Mouse (Mus musculus) lung, embryonic 14.5 days (tissue): ENCODE data around the gene Msgn1. TPM values are rescaled to one million over a fixed set of nuclear protein-coding genes. Genes with fewer than 3 reads are reported as not detected.
A peak's percentile ranks its signal among the peaks of the same experiment; 100 is the strongest.

Source experiments
- ATAC-seq: fragments of 200-750 bp; cut with Nextera tagmentation; 2 replicates; pipeline ENCODE4 v1.8.0; 2017; ENCODE audit warnings: mild to moderate bottlenecking, moderate TSS enrichment, moderate library complexity; ENCODE audit not compliant: insufficient read depth
- DNase-seq: peaks from one replicate; pipeline ENCODE4 v3.0.0-alpha.2; 2015
- H3K27ac ChIP-seq: fragments of 300-500 bp; sonication (generic); 2 replicates; pipeline ENCODE4 v1.5.1; 2014; ENCODE audit warnings: low read depth, mild to moderate bottlenecking, moderate library complexity
- H3K27me3 ChIP-seq: fragments of 300-500 bp; sonication (generic); 2 replicates; pipeline ENCODE4 v1.6.1; 2014; ENCODE audit warnings: low read length, control low read depth; ENCODE audit not compliant: insufficient read depth
- H3K36me3 ChIP-seq: fragments of 300-500 bp; sonication (generic); 2 replicates; pipeline ENCODE4 v1.6.1; 2014; ENCODE audit warnings: control low read depth; ENCODE audit not compliant: insufficient read depth
- H3K4me1 ChIP-seq: fragments of 300-500 bp; sonication (generic); 2 replicates; pipeline ENCODE4 v1.6.1; 2014; ENCODE audit warnings: antibody characterized with exemption, control low read depth; ENCODE audit not compliant: insufficient read depth
- H3K4me2 ChIP-seq: fragments of 300-500 bp; sonication (generic); 2 replicates; pipeline ENCODE4 v1.6.1; 2014; ENCODE audit warnings: mild to moderate bottlenecking
- H3K4me3 ChIP-seq: fragments of 300-500 bp; sonication (generic); 2 replicates; pipeline ENCODE4 v1.5.1; 2014; ENCODE audit warnings: low read depth, low read length
- H3K9ac ChIP-seq: fragments of 300-500 bp; sonication (generic); 2 replicates; pipeline ENCODE4 v1.6.1; 2014
- H3K9me3 ChIP-seq: fragments of 300-500 bp; sonication (generic); 2 replicates; pipeline ENCODE4 v1.6.1; 2016; ENCODE audit warnings: low read depth, low read length, control low read depth
- CTCF ChIP-seq: IDR thresholded peaks from 2 replicates; pipeline ENCODE4 v1.5.1; 2016; ENCODE audit warnings: antibody characterized with exemption, low read depth
- WGBS: fragments of 180-500 bp; shearing (Covaris S2); extraction: QIAGEN DNeasy Blood & Tissue Kit; methylation state at CpG from one replicate; pipeline ENCODE4 v1.1.7; 2014; 5-methylcytosine and 5-hydroxymethylcytosine counted together
- polyA plus RNA-seq: library from polyadenylated mRNA; unstranded; fragments of >200 nt; fragmentation: Nextera tagmentation; extraction: Ambion mirVana; gene quantifications from 2 replicates; pipeline ENCODE4 v1.2.1, GENCODE M21; 2014

Gene Msgn1
- polyA plus RNA-seq, 1 experiment from 2014 or later: not detected

GRCm38 (mm10) chr12:11200711-11201110, 8.1 kb downstream of the Msgn1 start:
- WGBS: 89% methylated on average over 12 of the region's 12 CpGs
- H3K4me2 ChIP-seq: no peak overlapping the region
- no peak for TF ChIP-seq CTCF
- ATAC-seq: no peak
- H3K4me3 ChIP-seq: no peak overlapping the region
- no peaks in the 10 kb centered on the region for H3K9me3 ChIP-seq
- H3K9ac ChIP-seq: no peak overlapping the region
- no peaks in the 10 kb centered on the region for H3K4me1 ChIP-seq
- no peak for DNase-seq
- H3K27me3 ChIP-seq: no peaks in the 10 kb centered on the region
- no peak overlapping the region for H3K27ac ChIP-seq
- no peaks in the 10 kb centered on the region for H3K36me3 ChIP-seq

GRCm38 (mm10) chr12:11198551-11198950, 10.2 kb downstream of the Msgn1 start:
- Histone ChIP-seq H3K9ac (no peak overlapping the region), H3K9me3 (no peaks in the 10 kb centered on the region), H3K27me3 (no peaks in the 10 kb centered on the region), H3K4me3 (no peak overlapping the region), H3K4me1 (no peaks in the 10 kb centered on the region), H3K4me2 (no peak overlapping the region), H3K27ac (no peak overlapping the region), H3K36me3 (no peaks in the 10 kb centered on the region)
- 39% methylated on average over 2 of the region's 2 CpGs for WGBS
- no peak for TF ChIP-seq CTCF
- DNase-seq: no peak
- ATAC-seq: no peak

- no peak overlapping the region for H3K9ac ChIP-seq
- TF ChIP-seq CTCF: no peak
- ATAC-seq (no peak), DNase-seq (no peak)
- H3K4me2 ChIP-seq: no peak overlapping the region
- H3K36me3 ChIP-seq: no peaks in the 10 kb centered on the region
- no peak overlapping the region for H3K4me3 ChIP-seq
- 39% methylated on average over 4 of the region's 4 CpGs for WGBS
- no peaks in the 10 kb centered on the region for H3K4me1 ChIP-seq
- no peaks in the 10 kb centered on the region for H3K27me3 ChIP-seq
- H3K9me3 ChIP-seq: no peaks in the 10 kb centered on the region
- H3K27ac ChIP-seq: no peak overlapping the region
Measured at GRCm38 (mm10) chr12:11198026-11198425, 10.7 kb downstream of the Msgn1 start.

DNA sequence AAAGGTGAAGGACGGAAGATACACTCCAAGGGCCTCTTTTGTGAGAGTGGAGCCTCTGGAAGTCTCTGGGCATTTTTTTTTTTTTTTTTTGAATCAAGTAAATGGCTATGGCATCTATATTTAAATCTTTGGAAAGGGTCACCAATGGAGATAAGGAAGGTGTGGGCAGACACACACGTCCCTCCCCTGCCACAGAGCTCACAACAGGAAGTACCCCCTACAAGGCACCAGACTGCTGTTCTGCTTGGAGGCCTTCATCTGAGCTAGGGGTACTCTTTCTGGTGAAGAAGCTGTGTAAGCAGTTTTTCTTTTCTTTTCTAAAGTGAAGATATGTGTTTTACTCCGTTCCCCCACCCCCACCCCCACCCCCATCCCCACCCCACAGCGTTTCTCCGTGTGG, 11.9 kb downstream of the Msgn1 start:
- Histone ChIP-seq H3K9me3 (no peaks in the 10 kb centered on the region), H3K27ac (no peak overlapping the region), H3K4me2 (peak overlapping the region; percentile 48), H3K4me3 (0 out of 2 replicates have a peak overlapping the region, but pooled peaks have one; percentile 2), H3K36me3 (no peaks in the 10 kb centered on the region), H3K4me1 (no peaks in the 10 kb centered on the region), H3K27me3 (no peaks in the 10 kb centered on the region), H3K9ac (no peak overlapping the region)
- no peak for DNase-seq
- WGBS: 51% methylated on average over 5 of the region's 5 CpGs
- peak; percentile 41; the same call in 1 of the 2 replicates for ATAC-seq
- TF ChIP-seq CTCF: no peak

DNA sequence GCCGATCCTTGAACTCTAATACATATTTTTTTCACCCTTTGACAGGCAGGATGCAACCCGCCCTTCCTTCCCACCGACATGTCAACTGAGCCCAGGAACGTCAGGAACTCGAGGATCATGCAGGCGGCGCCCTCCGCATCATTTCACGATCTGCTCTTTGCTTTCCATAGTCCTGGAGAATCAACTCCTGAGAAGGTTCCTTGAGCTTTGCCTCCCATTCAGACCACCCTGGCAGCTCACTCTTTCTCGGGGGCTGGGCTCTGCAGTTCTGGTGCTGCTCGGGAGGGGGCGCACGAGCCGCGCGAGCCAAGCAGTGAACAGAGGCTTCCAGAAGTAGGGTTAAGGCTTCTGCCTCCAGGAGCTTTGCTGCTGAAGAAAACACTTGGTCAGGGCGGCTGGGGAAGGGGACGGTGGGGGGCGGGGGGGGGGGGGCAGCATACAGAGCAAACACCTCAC, 12.6 kb downstream of the Msgn1 start:
- Histone ChIP-seq H3K9me3 (no peaks in the 10 kb centered on the region), H3K4me1 (no peaks in the 10 kb centered on the region), H3K9ac (no peak overlapping the region), H3K27ac (no peak overlapping the region), H3K27me3 (no peaks in the 10 kb centered on the region), H3K4me3 (0 out of 2 replicates have a peak overlapping the region, but pooled peaks have one; percentile 2), H3K4me2 (peak overlapping the region; percentile 48), H3K36me3 (no peaks in the 10 kb centered on the region)
- peak; percentile 82 for DNase-seq
- TF ChIP-seq CTCF: peak; percentile 94
- ATAC-seq: peak; percentile 91
- 3% methylated on average over 19 of the region's 19 CpGs for WGBS

GRCm38 (mm10) chr12:11195031-11195430, 13.7 kb downstream of the Msgn1 start:
- no peak for TF ChIP-seq CTCF
- Histone ChIP-seq H3K4me2 (no peak overlapping the region), H3K27ac (no peak overlapping the region), H3K4me1 (no peaks in the 10 kb centered on the region), H3K9ac (no peak overlapping the region), H3K9me3 (no peaks in the 10 kb centered on the region), H3K36me3 (no peaks in the 10 kb centered on the region), H3K27me3 (no peaks in the 10 kb centered on the region), H3K4me3 (no peak overlapping the region)
- DNase-seq (no peak), ATAC-seq (no peak)
- whole genome bisulfite sequencing: 86% methylated on average over 1 of the region's 1 CpGs

GRCm38 (mm10) chr12:11178486-11179154, 30.2 kb downstream of the Msgn1 start:
- Histone ChIP-seq H3K4me3 (no peak overlapping the region), H3K9me3 (no peaks in the 10 kb centered on the region), H3K4me2 (peak overlapping the region; percentile 27), H3K36me3 (no peaks in the 10 kb centered on the region), H3K27ac (no peak overlapping the region), H3K9ac (no peak overlapping the region), H3K4me1 (no peaks in the 10 kb centered on the region), H3K27me3 (no peaks in the 10 kb centered on the region)
- DNase-seq (peak; percentile 98), ATAC-seq (peak; percentile 98)
- peak; percentile 94 for TF ChIP-seq CTCF
- WGBS: 19% methylated on average over 11 of the region's 11 CpGs
